Mouse (Mus musculus) liver, adult 2 months (tissue): ENCODE data around the gene Vars2. TPM values are rescaled to one million over a fixed set of nuclear protein-coding genes. Genes with fewer than 3 reads are reported as not detected.

Source experiments
- DNase-seq: peaks from one replicate; pipeline ENCODE4 v3.0.0-alpha.2; 2011; ENCODE audit warnings: low read depth, low spot score; ENCODE audit errors: extremely low read depth
- H3K27ac ChIP-seq: fragments of 200-500 bp; replicated peaks from 2 replicates; pipeline ENCODE4 v1.5.1; 2012; ENCODE audit warnings: low read depth, mild to moderate bottlenecking, control low read depth, inconsistent platforms, low read length; ENCODE audit not compliant: insufficient read depth
- H3K27me3 ChIP-seq: fragments of 200-500 bp; 2 replicates; pipeline ENCODE4 v1.6.1; 2012; ENCODE audit warnings: mild to moderate bottlenecking, moderate library complexity, low read length, inconsistent platforms; ENCODE audit not compliant: control insufficient read depth, insufficient read depth
- H3K36me3 ChIP-seq: fragments of 200-500 bp; 2 replicates; pipeline ENCODE4 v1.6.1; 2012; ENCODE audit warnings: low read length, inconsistent platforms; ENCODE audit not compliant: control insufficient read depth, insufficient read depth
- H3K4me1 ChIP-seq: fragments of 200-500 bp; 2 replicates; pipeline ENCODE4 v1.6.1; 2011; ENCODE audit warnings: low read length; ENCODE audit not compliant: control insufficient read depth, insufficient read depth
- H3K4me3 ChIP-seq: fragments of 200-500 bp; 2 replicates; pipeline ENCODE4 v1.5.1; 2011; ENCODE audit warnings: low read depth, mild to moderate bottlenecking, control low read depth, low read length, moderate library complexity; ENCODE audit not compliant: insufficient read depth
- H3K79me2 ChIP-seq: fragments of 200-500 bp; 2 replicates; pipeline ENCODE4 v1.6.1; 2012; ENCODE audit warnings: inconsistent platforms, mild to moderate bottlenecking, low read length, moderate library complexity; ENCODE audit not compliant: control insufficient read depth, insufficient read depth
- H3K9ac ChIP-seq: fragments of 200-500 bp; 2 replicates; pipeline ENCODE4 v1.6.1; 2012; ENCODE audit warnings: low read depth, mild to moderate bottlenecking, control low read depth, inconsistent platforms, low read length
- CTCF ChIP-seq: fragments of 200-500 bp; IDR thresholded peaks from 2 replicates; pipeline ENCODE4 v1.5.1; 2011; ENCODE audit warnings: low read depth, low read length, control low read depth
- POLR2A ChIP-seq: fragments of 200-500 bp; IDR thresholded peaks from 2 replicates; pipeline ENCODE4 v1.6.1; 2011; ENCODE audit warnings: low read length, control low read depth; ENCODE audit not compliant: insufficient read depth; ENCODE audit errors: extremely low read depth
- WGBS: fragments of 180-500 bp; shearing (Covaris S2); methylation state at CpG from one replicate; pipeline ENCODE4 v1.1.7; 2018; 5-methylcytosine and 5-hydroxymethylcytosine counted together
- polyA plus RNA-seq: library from polyadenylated mRNA; depleted of rRNA; stranded (reverse); fragments of >200 nt; gene quantifications from 2 replicates; pipeline ENCODE4 v1.2.3, GENCODE M21; 2012
- total RNA-seq: library from RNA; depleted of rRNA; stranded (reverse); fragments of >200 nt; gene quantifications from 2 replicates; pipeline ENCODE4 v1.2.3, GENCODE M21; 2014

Vars2 gene
- total and polyA plus RNA-seq, 2 experiments, result 6.6 to 29.6 TPM

GRCm38 (mm10) chr17:35697429-35697758 lies 30.0 kb upstream of the Vars2 start:
- Histone ChIP-seq H3K27ac (no peak overlapping the region), H3K9ac (no peak overlapping the region), H3K4me3 (no peak overlapping the region), H3K4me1 (no peaks in the 10 kb centered on the region; the same call in 1 of the 2 replicates), H3K27me3 (peaks cover 5% of the 10 kb centered on the region), H3K36me3 (no peaks in the 10 kb centered on the region), H3K79me2 (no peaks in the 10 kb centered on the region)
- no peak for DNase-seq
- TF ChIP-seq POLR2A, result no peak
- WGBS, result 38% methylated on average over 1 of the region's 1 CpGs

DNA sequence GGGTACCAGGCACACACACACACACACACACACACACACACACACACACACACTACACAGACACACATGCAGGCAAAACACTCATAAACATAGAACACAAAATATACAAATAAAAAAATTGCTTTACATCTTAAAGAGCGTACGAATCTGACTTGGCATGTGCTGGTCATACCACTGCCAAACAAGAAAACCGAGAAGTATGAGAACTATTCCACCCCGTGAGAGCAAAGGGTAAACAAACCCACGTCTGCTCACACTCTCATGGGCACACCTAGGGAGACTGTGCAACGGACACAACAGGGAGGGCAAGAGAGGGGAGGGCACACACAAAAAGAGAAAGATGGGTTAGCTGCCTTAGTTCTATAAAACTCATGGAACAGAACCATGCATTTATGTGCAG lies 29.3 kb upstream of the Vars2 start:
- no peak overlapping the region for H3K9ac ChIP-seq
- H3K4me3 ChIP-seq, result no peak overlapping the region
- peaks cover 5% of the 10 kb centered on the region for H3K27me3 ChIP-seq
- no peaks in the 10 kb centered on the region; the same call in 1 of the 2 replicates for H3K4me1 ChIP-seq
- H3K36me3 ChIP-seq, result no peaks in the 10 kb centered on the region
- 66% methylated on average over 6 of the region's 6 CpGs for WGBS
- H3K27ac ChIP-seq, result no peak overlapping the region
- TF ChIP-seq CTCF (no peak), POLR2A (no peak)
- no peak for DNase-seq
- H3K79me2 ChIP-seq, result no peaks in the 10 kb centered on the region

DNA sequence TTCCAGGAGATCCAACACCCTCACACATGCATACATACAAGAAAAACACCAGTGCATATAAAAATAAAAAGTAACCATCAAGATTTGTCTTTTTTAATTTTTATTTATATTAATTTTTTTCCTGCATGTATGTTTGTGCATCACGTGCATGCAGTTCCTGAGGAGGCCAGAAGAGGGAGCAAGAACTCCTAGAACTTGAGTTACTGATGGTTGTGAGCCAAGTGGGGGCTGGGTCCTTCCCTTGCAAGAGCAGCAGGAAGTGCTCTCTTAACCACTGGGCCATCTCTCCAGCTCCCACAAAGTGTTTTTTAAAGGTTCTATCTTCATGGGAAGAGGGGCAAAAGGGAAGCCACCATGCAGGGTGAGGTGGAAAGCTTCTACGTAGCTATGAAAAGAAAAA lies 27.9 kb upstream of the Vars2 start:
- Histone ChIP-seq H3K9ac (no peak overlapping the region), H3K27me3 (peaks cover 2% of the 10 kb centered on the region; the same call in 1 of the 2 replicates), H3K36me3 (no peaks in the 10 kb centered on the region), H3K4me3 (no peak overlapping the region), H3K79me2 (no peaks in the 10 kb centered on the region), H3K4me1 (no peaks in the 10 kb centered on the region; the same call in 1 of the 2 replicates), H3K27ac (no peak overlapping the region)
- no peak for TF ChIP-seq POLR2A
- TF ChIP-seq CTCF, result peak; percentile 19; the same call in 1 of the 2 replicates
- no peak for DNase-seq
- 92% methylated on average over 2 of the region's 2 CpGs for WGBS

- H3K4me1 ChIP-seq, result no peaks in the 10 kb centered on the region
- DNase-seq, result no peak
- no peak overlapping the region for H3K27ac ChIP-seq
- no peak overlapping the region for H3K9ac ChIP-seq
- no peaks in the 10 kb centered on the region for H3K36me3 ChIP-seq
- TF ChIP-seq POLR2A (no peak), CTCF (no peak)
- H3K4me3 ChIP-seq, result no peak overlapping the region
- 86% methylated on average over 5 of the region's 5 CpGs for WGBS
- peaks cover 3% of the 10 kb centered on the region; the same call in 1 of the 2 replicates for H3K27me3 ChIP-seq
- no peaks in the 10 kb centered on the region for H3K79me2 ChIP-seq
Observed at GRCm38 (mm10) chr17:35693906-35694305, 26.5 kb upstream of the Vars2 start.

- Histone ChIP-seq H3K27ac (no peak overlapping the region), H3K9ac (no peak overlapping the region), H3K4me3 (no peak overlapping the region), H3K27me3 (peaks cover 3% of the 10 kb centered on the region; the same call in 1 of the 2 replicates), H3K79me2 (no peaks in the 10 kb centered on the region), H3K36me3 (no peaks in the 10 kb centered on the region), H3K4me1 (no peaks in the 10 kb centered on the region)
- DNase-seq, result no peak
- WGBS, result 77% methylated on average over 4 of the region's 4 CpGs
- TF ChIP-seq CTCF, result no peak
Observed at GRCm38 (mm10) chr17:35692368-35692767, 25.0 kb upstream of the Vars2 start.

GRCm38 (mm10) chr17:35691811-35692210 lies 24.4 kb upstream of the Vars2 start:
- no peaks in the 10 kb centered on the region for H3K4me1 ChIP-seq
- peaks cover 3% of the 10 kb centered on the region; the same call in 1 of the 2 replicates for H3K27me3 ChIP-seq
- no peak overlapping the region for H3K4me3 ChIP-seq
- no peaks in the 10 kb centered on the region for H3K36me3 ChIP-seq
- no peak for DNase-seq
- no peak overlapping the region for H3K9ac ChIP-seq
- H3K27ac ChIP-seq, result no peak overlapping the region
- WGBS, result 89% methylated on average over 4 of the region's 4 CpGs
- TF ChIP-seq POLR2A, result no peak
- no peak for TF ChIP-seq CTCF
- H3K79me2 ChIP-seq, result no peaks in the 10 kb centered on the region
